Mouse (Mus musculus) heart, postnatal 10 days (tissue): Measurements from ENCODE around the gene Golga1. TPM values are rescaled to one million over a fixed set of nuclear protein-coding genes. Genes with fewer than 3 reads are reported as not detected.
A peak's percentile ranks its signal among the peaks of the same experiment; 100 is the strongest.
"Not testable (repeated sequence)": the region's sequence is repeated elsewhere in the genome, so short reads cannot be mapped to it uniquely, and the experiment has no call there.

Experiments
- DNase-seq, 2 experiments: peaks; one replicate each; pipeline ENCODE4 v3.0.0; 2021
- intact Hi-C: fragments of 180-260 bp; cut with DNase I; formaldehyde crosslinking; loops from one replicate; pipeline ENCODE4 v1.15.1; 2025
- total RNA-seq, 2 experiments: library from RNA; stranded (reverse); gene quantifications; 2 replicates each; pipeline ENCODE4 v1.2.3; 2021

The Golga1 gene
- total RNA-seq, result 10 to 100 TPM; 21.0 to 22.5 TPM

DNA sequence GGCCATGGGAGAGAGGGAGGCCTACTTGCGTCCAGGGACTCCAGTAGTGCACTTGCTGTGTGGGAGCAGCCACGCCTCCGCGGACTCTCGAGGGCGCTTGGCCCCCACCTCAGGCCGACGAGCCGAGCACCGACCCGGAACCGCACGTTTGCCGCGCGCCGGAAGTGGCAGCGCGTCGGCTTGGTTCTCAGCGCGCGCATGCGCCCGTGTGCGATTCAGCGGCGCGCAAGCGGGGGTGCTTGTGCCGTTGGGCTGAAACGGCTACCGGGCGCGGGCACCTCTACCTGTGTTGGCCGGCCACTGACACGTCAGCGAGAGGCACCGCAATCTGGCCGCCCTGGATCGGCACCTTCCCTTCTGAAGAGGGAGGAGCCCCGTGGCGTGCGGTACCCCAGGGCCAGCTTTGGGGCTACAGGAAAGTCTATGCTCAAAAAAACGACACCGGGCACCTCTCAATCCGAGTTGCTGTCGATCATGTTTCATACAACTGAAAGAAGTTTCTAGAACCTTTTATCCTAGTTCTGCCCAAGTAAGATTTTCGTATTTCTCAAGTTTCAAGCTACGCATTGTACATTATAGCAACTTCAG, at the start of gene Golga1:
TSS of gene Golga1 (minus strand) at position 142 of the 588 bp plus-strand sequence.
- intact Hi-C loops, result loop anchor here (2.0 kb wide), 1 partner anchor 125 kb away; the partner anchor contains the start of gene Scai
- DNase-seq, result peak; percentile 94

GRCm38 (mm10) chr2:39114093-39114492, 48.8 kb upstream of the Golga1 start:
- intact Hi-C loops, result no loop called here
- DNase-seq, result no peak

- intact Hi-C loops, result no loop called here
- DNase-seq, result no peak
Observed at GRCm38 (mm10) chr2:39110514-39110913, 45.2 kb upstream of the Golga1 start.

GRCm38 (mm10) chr2:39109712-39110111, 44.4 kb upstream of the Golga1 start:
- intact Hi-C loops, DNase-seq: not testable (repeated sequence)

DNA sequence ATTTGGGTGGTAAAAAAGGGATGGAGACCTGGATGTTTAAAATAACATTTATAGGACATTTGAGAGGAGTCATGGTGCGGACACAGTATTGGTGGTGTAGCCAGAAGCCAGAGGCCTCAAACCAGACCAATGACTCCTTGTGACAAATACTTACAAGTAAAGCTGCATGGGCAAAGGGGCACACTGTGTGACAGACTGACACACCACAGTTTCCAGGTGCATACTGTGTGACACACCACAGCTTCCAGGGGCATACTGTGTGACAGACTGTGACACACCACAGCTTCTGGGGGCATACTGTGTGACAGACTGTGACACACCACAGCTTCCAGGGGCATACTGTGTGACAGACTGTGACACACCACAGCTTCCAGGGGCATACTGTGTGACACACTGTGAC, 34.6 kb upstream of the Golga1 start:
- DNase-seq, intact Hi-C loops: not testable (repeated sequence)

DNA sequence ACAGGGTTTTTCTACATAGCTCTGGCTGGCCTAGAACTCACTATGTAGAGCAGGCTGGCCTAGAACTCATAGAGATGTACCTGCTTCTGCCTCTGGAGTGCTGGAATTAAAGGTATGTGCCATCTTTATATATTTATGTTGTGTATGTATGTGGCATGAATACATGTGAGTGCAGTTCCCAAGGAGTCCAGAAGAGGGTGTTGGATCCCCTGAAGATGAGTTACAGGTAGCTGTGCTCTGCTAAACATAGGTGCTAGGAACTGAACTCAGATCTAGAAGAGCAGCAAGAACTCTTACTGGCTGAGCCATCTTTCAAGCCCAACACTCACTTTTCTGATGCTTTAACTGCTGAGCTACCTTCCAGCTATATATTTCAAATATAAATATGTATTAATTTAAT, 32.7 kb upstream of the Golga1 start:
- DNase-seq, result no peak
- intact Hi-C loops, result no loop called here

DNA sequence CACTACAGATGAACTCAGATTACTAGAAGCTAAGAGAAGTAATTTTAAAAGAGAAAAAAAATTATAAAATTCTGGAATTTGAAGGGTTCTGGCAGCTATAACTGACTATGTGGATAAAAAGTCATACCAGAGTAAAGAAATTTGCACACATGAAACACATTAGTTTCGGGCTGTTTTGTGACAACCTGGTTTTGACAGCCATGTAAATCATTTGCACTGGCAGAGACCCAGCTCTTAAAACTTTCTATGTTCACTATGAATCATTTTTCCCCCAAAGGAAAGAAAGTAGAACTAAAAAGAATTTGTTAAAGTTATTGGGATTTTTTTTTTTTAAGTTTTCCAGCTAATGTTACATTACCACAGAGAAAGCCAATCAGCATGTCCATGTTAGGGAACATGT, 26.6 kb upstream of the Golga1 start:
- DNase-seq, result no peak
- intact Hi-C loops, result no loop called here

DNA sequence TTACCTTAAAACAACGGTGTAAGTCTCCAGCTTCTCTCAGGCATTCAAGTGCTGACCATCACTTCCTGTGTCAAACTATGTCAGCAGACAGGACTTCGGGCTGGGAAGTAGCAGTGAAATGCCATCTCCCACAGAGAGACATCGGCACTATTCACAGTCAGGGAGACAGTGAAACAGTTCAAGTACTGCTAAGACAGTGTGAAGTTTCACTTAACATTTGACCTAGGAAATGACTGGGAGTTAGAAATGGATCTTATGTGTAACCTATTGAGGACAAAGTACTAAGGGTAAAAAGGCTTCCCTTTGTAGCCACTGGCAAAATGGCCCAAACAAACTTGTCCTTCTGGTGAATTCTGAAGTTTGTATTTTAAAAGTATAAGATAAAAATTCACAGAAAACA, 17.4 kb upstream of the Golga1 start:
- no peak for DNase-seq
- intact Hi-C loops, result no loop called here

DNA sequence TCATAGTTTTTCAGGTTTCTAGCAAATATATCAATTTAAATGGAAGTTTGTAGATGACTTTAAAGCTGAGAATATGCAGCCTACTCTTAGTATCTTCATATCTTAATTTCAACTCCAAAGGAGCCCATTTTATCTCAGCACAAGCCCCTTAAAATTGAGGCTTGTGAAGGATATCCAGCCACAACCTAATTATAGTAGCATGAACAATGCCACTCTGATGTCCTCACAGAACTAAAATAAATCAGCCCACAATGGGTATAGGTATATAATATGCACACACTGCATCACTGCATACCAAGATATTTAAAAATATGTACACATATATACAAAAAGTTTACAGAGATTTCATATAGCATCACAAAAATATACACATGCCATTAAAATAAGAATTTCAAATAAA, 5.3 kb upstream of the Golga1 start:
- intact Hi-C loops, result no loop called here
- no peak for DNase-seq

- intact Hi-C loops, result no loop called here
- DNase-seq, result no peak
Observed at GRCm38 (mm10) chr2:39069096-39069495, 3.8 kb upstream of the Golga1 start.

GRCm38 (mm10) chr2:39064687-39065399, 498 bp downstream of the Golga1 start:
- intact Hi-C loops, result loop anchor here (2.0 to 5.0 kb wide), 2 partner anchors 53 to 126 kb away; partner anchors contain the start of gene Scai
- DNase-seq, result no peak

DNA sequence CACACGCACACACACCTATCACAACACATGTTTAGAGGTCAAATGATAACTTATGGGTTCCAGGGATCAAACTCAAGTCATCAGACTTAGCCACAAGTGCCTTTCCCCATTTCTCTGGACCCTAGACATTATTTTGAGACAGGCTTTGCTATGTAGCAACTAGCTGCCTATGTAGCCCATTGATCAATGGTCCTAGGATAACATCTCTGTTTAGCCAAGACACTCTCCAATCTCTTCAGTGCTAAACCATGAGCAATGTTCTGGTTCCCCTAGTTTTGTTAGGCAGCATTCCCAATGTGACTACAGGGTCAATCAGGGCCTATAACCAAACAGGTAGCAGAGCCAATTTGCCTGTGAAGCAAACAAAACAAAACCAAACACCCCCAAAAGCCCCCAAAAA, 16.8 kb downstream of the Golga1 start:
- no peak for DNase-seq
- intact Hi-C loops, result no loop called here

GRCm38 (mm10) chr2:39040215-39040614, 25.1 kb downstream of the Golga1 start:
- DNase-seq, result no peak
- intact Hi-C loops, result no loop called here

GRCm38 (mm10) chr2:39031611-39032010, 33.7 kb downstream of the Golga1 start:
- DNase-seq, result no peak
- intact Hi-C loops, result no loop called here

DNA sequence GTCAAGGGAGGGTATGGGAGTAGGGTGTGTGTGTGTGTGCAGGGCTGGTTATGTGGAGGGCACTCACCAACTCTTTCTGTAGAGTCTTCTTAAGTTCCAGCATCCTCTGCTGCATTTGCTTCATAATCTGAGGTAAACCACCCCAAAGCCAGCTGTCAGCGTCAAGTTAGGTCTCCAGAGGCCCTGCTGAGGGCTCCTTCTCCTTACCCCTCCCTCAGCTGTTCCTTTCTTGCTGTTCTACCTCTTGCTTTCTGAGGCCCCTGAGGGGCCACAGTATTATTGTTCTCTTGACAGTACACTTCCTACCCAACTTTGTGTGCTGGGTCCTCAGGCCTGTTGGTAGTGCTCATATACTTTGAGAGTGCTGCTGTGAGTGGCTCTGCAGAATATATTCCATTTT, 45.3 kb downstream of the Golga1 start:
- no peak for DNase-seq
- intact Hi-C loops, result no loop called here

DNA sequence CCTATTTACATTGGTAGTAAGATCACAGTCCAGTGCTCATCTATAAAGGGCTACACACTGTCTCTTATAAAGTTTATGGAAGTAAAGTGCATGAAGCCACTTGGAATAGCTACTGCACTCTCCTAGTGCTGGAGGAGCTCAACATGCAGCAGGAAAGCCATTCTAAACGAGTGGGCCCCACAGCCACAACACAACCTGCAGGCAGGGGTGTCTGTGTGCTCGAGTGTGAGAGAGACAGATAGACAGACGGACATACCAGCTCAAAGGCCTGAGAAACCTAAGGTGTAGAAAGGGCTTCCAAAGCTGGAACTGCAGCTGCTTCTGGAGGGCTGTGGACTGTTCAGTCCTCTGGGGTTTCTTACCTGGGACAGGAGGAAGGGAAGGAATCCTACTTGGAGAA, 48.8 kb downstream of the Golga1 start:
- DNase-seq, result no peak
- intact Hi-C loops, result no loop called here

- intact Hi-C loops, result loop anchor here (5.0 kb wide), 1 partner anchor 49 kb away; no protein-coding TSS in a partner anchor
Observed at GRCm38 (mm10) chr2:39012768-39013279, 52.5 kb downstream of the Golga1 start.

GRCm38 (mm10) chr2:39011971-39012370, 53.4 kb downstream of the Golga1 start:
- DNase-seq, result no peak
- intact Hi-C loops, result loop anchor here (5.0 kb wide), 1 partner anchor 50 kb away; no protein-coding TSS in a partner anchor

More at GRCm38 (mm10) chr2:39012768-39013279, 52.5 kb downstream of the Golga1 start:
- DNase-seq, result no peak

GRCm38 (mm10) chr2:39011264-39011663, 54.1 kb downstream of the Golga1 start:
- peak; percentile 49 to 55 for DNase-seq
- intact Hi-C loops, result loop anchor here (5.0 kb wide), 1 partner anchor 51 kb away; no protein-coding TSS in a partner anchor

DNA sequence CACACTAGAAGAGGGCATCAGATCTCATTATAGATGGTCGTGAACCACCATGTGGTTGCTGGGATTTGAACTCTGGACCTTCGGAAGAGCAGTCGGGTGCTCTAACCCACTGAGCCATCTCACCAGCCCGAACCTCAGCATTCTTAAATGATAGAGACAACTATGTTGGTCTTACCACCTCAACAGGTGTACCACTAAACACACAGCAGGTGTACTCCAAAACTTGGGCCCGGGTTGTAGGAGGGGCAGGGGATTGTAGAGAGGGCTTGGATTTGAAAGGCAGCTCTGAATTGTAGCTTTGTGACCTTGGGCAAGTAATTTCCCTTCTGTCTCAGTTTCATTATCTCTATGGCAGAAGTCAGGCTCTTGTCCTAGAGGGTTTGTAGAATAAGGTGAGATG, 55.2 kb downstream of the Golga1 start:
- intact Hi-C loops, result loop anchor here (5.0 kb wide), 1 partner anchor 52 kb away; no protein-coding TSS in a partner anchor
- not testable (repeated sequence) for DNase-seq

- peak; percentile 58 to 66 for DNase-seq
- intact Hi-C loops, result no loop called here
Observed at GRCm38 (mm10) chr2:39008954-39009365, 56.4 kb downstream of the Golga1 start.
